Mouse (Mus musculus): Measurements from ENCODE around the gene Brms1. TPM values are rescaled to one million over a fixed set of nuclear protein-coding genes. Genes with fewer than 3 reads are reported as not detected.

Brms1 gene
- polyA plus RNA-seq, 1 experiment from 2014 or later = 84.2 TPM

DNA sequence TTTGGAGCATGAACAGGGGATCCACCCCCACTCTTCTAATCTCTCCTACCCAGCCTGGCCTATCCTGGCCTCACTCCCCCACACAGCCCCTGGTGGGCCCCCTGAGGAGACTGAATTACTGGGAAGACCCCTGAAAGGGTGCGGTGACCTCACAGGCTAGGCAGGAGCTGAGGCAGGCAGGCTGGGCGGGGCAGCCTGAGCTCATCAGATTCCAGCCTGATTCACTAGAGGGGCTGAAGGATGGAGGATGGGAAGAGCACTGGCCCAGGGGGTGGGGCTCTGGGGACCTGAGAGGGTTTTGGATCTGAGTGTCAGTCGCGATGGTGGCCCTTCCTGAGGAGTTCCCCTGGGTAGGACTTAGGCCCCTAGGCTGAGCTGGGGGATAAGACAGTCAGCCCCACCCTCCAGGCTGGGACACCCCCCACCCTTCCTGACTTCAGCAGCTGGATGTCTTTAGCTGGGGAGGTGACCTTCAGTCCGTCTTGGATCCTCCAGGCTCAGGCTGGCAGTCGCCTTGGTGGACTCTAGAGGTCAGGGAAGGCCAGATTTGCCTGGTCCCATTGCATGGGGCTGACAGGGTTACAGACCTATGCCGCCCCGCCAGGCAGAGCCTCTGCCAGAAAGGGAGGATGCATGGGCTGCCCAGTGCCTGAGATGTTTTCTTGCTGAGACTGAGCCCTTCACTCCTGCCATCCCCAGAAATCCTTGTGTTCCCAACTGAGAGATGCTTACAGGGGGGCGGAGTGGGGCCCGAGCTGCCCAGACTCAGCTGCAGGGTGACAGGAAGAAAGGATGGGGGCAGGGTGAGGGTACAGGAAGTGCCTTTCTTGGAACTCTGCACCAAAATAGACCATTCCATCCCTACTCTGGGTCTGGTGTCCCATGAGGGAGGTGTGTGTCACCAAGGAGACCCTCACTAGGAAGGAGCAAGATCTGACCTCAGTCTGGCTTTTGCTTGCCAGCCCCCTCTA is 17.9 kb downstream of the Brms1 start:
- Histone ChIP-seq H3K9me3 (no peaks in the 10 kb centered on the region), H3K27ac (peak overlapping the region; percentile 65), H3K27me3 (ENCODE audit: poor library complexity, severe bottlenecking) (peaks cover 15% of the 10 kb centered on the region), H3K4me1 (peaks cover 63% of the 10 kb centered on the region), H3K36me3 (replicated peaks) (no peaks in the 10 kb centered on the region), H3K4me3 (peak overlapping the region; percentile 20; the same call in 1 of the 2 replicates)
- WGBS = 13% methylated on average over 10 of the region's 10 CpGs
- DNase-seq (ENCODE audit: extremely low spot score, low spot score) = no peak

DNA sequence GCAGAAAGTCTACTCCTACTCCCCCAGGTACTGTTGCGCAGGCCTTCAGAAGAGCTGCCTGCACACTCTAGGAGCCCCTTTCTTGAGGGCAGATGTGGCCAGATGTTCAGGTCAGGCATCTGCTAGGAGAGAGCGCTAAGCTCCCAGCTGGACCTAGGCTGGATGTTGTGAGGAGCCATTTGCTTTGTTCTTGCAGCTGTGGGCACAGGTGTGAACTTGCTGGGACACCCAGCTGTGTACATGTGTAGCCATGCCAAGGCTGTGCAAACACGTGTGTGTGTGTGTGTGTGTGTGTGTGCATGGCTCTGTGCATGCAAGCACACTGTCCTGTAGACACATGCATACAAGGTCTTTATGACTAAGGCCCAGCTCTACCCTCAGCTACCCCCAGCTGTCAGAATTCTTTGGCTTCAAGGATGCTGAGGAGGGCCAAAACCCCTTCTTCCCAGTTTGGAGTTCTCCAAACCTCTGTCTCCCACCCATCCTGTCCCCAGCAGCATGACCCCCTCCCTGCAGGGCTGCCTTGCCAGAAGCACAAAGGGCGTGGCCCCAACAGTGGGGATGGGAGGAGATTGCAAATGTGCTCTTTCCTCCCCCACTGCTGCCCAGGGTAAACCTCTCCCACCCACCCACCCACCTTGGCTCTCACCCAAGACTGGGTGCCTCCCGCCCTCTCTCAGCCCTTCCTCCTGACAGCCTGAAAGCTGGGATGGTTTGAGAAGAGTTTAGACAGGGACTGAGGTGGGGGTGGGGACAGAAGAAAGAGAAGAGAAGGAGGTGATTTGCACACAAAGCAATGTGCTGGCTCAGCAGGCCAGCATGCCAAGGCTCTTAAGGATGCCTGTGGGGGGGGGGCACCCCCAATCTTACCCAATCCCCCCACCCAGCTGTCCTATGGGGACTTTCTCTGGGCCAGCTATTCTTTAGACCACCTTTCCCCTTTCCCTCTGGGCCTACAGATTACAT is 19.5 kb downstream of the Brms1 start:
- H3K4me3 ChIP-seq = no peak overlapping the region
- peaks cover 71% of the 10 kb centered on the region for H3K4me1 ChIP-seq
- no peak for DNase-seq (ENCODE audit: extremely low spot score, low spot score)
- H3K27ac ChIP-seq = peak overlapping the region; percentile 65
- no peaks in the 10 kb centered on the region for H3K36me3 ChIP-seq (replicated peaks)
- H3K9me3 ChIP-seq = no peaks in the 10 kb centered on the region
- peaks cover 19% of the 10 kb centered on the region for H3K27me3 ChIP-seq (ENCODE audit: poor library complexity, severe bottlenecking)
- WGBS = 42% methylated on average over 5 of the region's 5 CpGs

DNA sequence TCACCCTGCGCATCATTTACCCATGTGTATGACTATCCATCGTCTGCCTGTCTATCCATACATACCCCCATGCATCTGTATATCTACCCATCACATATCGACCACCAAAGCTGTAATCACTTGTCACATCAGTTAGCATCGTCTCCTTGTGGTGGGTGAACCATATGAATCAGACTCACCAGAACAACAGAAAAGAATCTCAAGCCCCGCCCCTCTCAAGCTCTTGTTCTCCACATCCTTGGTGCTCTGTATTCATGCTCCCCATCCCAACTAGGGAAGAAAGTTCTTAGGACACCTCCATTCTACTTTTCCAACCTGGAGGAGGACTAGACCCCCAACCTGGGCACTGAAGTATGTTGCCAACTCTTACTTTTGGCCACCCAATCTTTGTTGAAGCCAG is 20.9 kb downstream of the Brms1 start:
- H3K4me3 ChIP-seq = no peak overlapping the region
- H3K9me3 ChIP-seq = no peaks in the 10 kb centered on the region
- peaks cover 65% of the 10 kb centered on the region for H3K4me1 ChIP-seq
- DNase-seq (ENCODE audit: extremely low spot score, low spot score) = no peak
- WGBS = 86% methylated on average over 5 of the region's 5 CpGs
- H3K27ac ChIP-seq = no peak overlapping the region
- H3K27me3 ChIP-seq (ENCODE audit: poor library complexity, severe bottlenecking) = peaks cover 32% of the 10 kb centered on the region
- no peaks in the 10 kb centered on the region for H3K36me3 ChIP-seq (replicated peaks)

DNA sequence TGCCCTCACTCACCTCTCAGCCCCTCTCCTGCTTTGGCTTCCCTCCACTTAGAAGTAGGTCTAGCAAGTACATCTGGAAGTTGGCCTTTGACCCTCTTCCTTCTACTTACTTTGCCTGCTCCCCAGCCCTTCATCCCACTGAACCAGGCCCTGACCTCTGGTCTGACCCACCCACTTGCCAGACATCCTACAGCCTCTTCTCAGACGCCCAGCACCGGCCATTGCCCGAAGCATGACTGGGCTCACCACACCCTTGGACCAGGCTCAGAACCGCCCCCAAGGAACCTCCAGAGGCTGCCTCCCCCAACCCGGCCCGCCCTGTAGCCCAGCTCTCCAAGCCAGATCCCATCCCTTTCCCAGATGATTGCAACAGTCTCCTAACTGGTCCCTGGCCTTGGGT is 21.3 kb downstream of the Brms1 start:
- Histone ChIP-seq H3K36me3 (replicated peaks) (no peaks in the 10 kb centered on the region), H3K27me3 (ENCODE audit: poor library complexity, severe bottlenecking) (peaks cover 36% of the 10 kb centered on the region), H3K27ac (peak overlapping the region; percentile 62; the same call in 1 of the 2 replicates), H3K4me1 (peaks cover 67% of the 10 kb centered on the region), H3K4me3 (no peak overlapping the region), H3K9me3 (no peaks in the 10 kb centered on the region)
- no peak for DNase-seq (ENCODE audit: extremely low spot score, low spot score)
- 76% methylated on average over 6 of the region's 6 CpGs for WGBS

DNA sequence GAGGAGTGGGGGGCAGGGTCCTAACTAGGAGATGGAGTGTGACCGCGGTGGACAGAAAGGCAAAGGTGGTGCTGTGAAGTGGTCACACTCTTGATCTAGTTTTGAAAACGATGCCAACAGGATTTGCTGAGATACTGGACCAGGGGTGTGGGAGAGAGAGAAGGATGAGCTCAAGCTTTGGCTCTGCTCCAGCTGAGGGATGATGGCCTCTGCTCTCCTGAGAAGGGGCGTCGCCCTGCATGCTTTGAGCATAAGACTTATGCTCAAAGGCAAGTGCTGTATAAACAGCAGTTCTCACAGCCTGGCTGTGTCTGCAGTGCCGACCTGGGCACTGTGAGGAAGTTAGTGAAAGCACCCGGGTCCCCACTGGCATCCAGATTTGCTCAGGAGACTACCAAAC is 23.9 kb downstream of the Brms1 start:
- Histone ChIP-seq H3K4me3 (no peak overlapping the region), H3K36me3 (replicated peaks) (no peaks in the 10 kb centered on the region), H3K27ac (peak overlapping the region; percentile 20; the same call in 1 of the 2 replicates), H3K4me1 (peaks cover 69% of the 10 kb centered on the region), H3K27me3 (ENCODE audit: poor library complexity, severe bottlenecking) (peaks cover 52% of the 10 kb centered on the region), H3K9me3 (no peaks in the 10 kb centered on the region)
- 74% methylated on average over 7 of the region's 7 CpGs for WGBS
- DNase-seq (ENCODE audit: extremely low spot score, low spot score) = no peak

DNA sequence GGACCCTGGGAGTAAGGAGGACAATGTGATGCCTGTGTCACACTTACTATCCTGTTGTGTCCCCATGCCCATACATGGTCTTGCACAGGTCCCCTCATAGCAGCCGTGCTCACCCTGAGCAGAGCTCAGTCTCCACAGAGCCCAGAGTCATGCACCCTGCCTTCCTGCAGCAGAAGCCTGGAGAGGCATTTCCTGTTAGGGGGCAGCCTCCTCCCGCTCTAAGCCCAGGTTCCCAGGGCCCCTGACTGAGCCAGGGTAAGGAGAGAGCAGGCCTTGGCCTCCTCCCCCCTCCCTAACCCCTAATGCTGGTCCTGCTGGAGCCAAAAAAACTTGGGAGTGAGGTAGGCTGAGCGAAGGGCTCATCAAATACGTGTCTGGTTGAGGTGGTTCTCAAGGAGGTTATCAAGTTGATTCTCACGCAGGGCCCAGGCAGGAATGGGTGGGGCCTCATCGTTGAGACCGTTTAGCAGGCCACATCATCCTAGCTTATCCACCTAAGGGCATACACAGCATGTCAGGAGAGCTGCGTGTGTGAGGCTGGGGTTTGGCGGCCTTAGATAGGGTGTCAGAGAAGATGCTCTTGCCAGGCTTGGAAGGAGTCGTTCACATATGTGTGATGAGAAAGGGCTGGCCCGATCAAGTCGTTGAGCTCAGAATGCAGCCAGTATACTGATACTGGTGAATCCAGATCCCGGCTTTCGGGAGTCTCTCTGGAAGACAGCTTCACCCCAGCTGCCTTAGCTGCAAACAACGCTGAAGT is 26.1 kb downstream of the Brms1 start:
- peak overlapping the region; percentile 92 for H3K27ac ChIP-seq
- peak overlapping the region; percentile 61 for H3K4me3 ChIP-seq
- H3K4me1 ChIP-seq = peaks cover 72% of the 10 kb centered on the region
- H3K9me3 ChIP-seq = no peaks in the 10 kb centered on the region
- WGBS = 8% methylated on average over 15 of the region's 15 CpGs
- peaks cover 71% of the 10 kb centered on the region for H3K27me3 ChIP-seq (ENCODE audit: poor library complexity, severe bottlenecking)
- no peak for DNase-seq (ENCODE audit: extremely low spot score, low spot score)
- H3K36me3 ChIP-seq (replicated peaks) = no peaks in the 10 kb centered on the region

DNA sequence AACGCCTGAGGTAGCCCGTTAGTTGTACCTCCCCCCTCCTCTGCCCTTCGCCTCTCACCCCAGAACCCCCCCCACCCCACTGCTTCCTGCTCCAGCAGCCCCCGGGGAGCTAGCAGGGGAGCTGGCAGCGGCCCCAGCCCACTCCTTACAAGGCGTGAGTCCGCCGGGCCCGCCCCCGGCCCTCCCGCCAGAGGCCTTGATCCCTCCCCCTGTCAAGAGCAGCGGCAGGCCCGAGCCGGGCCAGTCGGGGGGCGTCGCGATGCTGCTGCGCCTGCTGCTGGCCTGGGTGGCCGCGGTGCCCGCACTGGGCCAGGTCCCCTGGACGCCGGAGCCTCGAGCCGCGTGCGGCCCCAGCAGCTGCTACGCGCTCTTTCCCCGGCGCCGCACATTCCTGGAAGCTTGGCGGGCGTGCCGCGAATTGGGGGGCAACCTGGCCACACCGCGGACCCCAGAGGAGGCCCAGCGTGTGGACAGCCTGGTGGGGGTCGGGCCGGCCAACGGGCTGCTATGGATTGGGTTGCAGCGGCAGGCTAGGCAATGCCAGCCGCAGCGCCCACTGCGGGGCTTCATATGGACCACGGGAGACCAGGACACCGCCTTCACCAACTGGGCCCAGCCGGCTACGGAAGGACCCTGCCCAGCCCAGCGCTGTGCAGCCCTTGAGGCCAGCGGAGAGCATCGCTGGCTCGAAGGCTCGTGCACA is 26.9 kb downstream of the Brms1 start, which contains the start of gene Cd248:
Cd248 (plus strand) TSS at position 212 of the 703 bp plus-strand sequence.
- H3K27ac ChIP-seq = peak within 1 kb of the TSS; percentile 92
- no peaks in the 10 kb centered on the region for H3K9me3 ChIP-seq
- peak within 1 kb of the TSS; percentile 61 for H3K4me3 ChIP-seq
- 2% methylated on average over 56 of the region's 56 CpGs for WGBS
- peaks cover 71% of the 10 kb centered on the region for H3K27me3 ChIP-seq (ENCODE audit: poor library complexity, severe bottlenecking)
- no peaks in the 10 kb centered on the region for H3K36me3 ChIP-seq (replicated peaks)
- DNase-seq (ENCODE audit: extremely low spot score, low spot score) = peak; percentile 59
- H3K4me1 ChIP-seq = peaks cover 72% of the 10 kb centered on the region

DNA sequence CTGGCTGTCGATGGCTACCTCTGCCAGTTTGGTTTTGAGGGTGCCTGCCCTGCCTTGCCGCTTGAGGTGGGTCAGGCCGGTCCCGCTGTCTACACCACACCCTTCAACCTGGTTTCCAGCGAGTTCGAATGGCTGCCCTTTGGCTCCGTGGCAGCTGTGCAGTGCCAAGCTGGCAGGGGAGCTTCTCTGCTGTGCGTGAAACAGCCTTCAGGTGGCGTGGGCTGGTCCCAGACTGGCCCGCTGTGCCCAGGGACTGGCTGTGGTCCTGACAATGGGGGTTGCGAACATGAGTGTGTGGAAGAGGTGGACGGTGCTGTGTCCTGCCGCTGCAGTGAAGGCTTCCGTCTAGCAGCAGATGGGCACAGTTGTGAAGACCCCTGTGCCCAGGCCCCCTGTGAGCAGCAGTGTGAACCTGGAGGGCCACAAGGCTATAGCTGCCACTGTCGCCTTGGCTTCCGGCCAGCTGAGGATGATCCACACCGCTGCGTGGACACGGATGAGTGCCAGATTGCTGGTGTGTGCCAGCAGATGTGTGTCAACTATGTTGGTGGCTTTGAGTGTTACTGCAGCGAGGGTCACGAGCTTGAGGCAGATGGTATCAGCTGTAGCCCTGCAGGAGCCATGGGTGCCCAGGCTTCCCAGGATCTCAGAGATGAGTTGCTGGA is 27.5 kb downstream of the Brms1 start:
- Histone ChIP-seq H3K27me3 (ENCODE audit: poor library complexity, severe bottlenecking) (peaks cover 72% of the 10 kb centered on the region), H3K36me3 (replicated peaks) (no peaks in the 10 kb centered on the region), H3K9me3 (no peaks in the 10 kb centered on the region), H3K4me1 (peaks cover 73% of the 10 kb centered on the region), H3K4me3 (peak overlapping the region; percentile 61), H3K27ac (peak overlapping the region; percentile 92)
- WGBS = 49% methylated on average over 21 of the region's 21 CpGs
- no peak for DNase-seq (ENCODE audit: extremely low spot score, low spot score)

DNA sequence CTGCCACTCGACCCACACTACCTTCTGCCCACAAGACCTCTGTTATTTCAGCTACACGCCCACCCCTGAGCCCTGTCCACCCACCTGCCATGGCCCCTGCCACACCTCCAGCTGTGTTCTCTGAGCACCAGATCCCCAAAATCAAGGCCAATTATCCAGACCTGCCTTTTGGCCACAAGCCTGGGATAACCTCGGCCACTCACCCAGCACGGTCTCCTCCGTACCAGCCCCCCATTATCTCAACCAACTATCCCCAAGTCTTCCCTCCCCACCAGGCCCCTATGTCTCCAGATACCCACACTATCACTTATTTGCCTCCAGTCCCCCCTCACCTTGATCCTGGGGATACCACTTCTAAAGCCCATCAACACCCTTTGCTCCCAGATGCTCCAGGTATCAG is 28.3 kb downstream of the Brms1 start:
- Histone ChIP-seq H3K4me1 (peaks cover 73% of the 10 kb centered on the region), H3K9me3 (no peaks in the 10 kb centered on the region), H3K4me3 (peak overlapping the region; percentile 61; the same call in 1 of the 2 replicates), H3K36me3 (replicated peaks) (no peaks in the 10 kb centered on the region), H3K27ac (peak overlapping the region; percentile 92; the same call in 1 of the 2 replicates), H3K27me3 (ENCODE audit: poor library complexity, severe bottlenecking) (peaks cover 78% of the 10 kb centered on the region)
- no peak for DNase-seq (ENCODE audit: extremely low spot score, low spot score)
- 90% methylated on average over 5 of the region's 5 CpGs for WGBS

DNA sequence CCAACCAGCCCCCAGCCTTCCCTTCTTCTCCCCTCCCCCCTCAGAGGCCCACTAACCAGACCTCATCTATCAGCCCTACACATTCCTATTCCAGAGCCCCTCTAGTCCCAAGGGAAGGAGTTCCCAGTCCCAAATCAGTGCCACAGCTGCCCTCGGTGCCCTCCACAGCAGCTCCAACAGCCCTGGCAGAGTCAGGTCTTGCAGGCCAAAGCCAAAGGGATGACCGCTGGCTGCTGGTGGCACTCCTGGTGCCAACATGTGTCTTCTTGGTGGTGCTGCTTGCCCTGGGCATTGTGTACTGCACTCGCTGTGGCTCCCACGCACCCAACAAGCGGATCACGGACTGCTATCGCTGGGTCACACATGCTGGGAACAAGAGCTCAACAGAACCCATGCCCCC is 28.8 kb downstream of the Brms1 start:
- Histone ChIP-seq H3K4me1 (peaks cover 69% of the 10 kb centered on the region), H3K36me3 (replicated peaks) (no peaks in the 10 kb centered on the region), H3K9me3 (no peaks in the 10 kb centered on the region), H3K27ac (peak overlapping the region; percentile 92), H3K27me3 (ENCODE audit: poor library complexity, severe bottlenecking) (peaks cover 81% of the 10 kb centered on the region), H3K4me3 (peak overlapping the region; percentile 61)
- 84% methylated on average over 7 of the region's 7 CpGs for WGBS
- DNase-seq (ENCODE audit: extremely low spot score, low spot score) = no peak

DNA sequence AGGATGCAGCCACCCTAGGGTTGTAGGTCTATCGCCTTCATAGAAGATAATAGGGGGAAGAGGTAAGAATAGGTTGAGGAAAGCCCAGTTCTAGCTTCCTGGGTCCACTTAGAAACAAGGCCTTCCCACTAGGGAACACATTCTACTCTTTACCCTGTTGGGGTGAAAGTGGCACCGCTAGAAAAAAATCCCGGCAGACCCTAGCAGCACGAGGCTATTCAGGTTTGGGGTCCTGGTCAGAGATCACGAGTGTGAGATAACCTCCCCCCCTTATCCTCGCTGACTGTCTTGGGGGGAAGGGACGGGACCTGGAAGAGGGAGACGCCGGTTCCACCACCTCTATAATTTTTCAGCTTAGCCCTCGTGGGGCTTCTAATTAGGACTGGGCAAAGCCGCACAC is 29.9 kb downstream of the Brms1 start:
- peak overlapping the region; percentile 92 for H3K27ac ChIP-seq
- peaks cover 75% of the 10 kb centered on the region for H3K27me3 ChIP-seq (ENCODE audit: poor library complexity, severe bottlenecking)
- H3K36me3 ChIP-seq (replicated peaks) = no peaks in the 10 kb centered on the region
- peak overlapping the region; percentile 61 for H3K4me3 ChIP-seq
- WGBS = 5% methylated on average over 11 of the region's 11 CpGs
- no peak for DNase-seq (ENCODE audit: extremely low spot score, low spot score)
- peaks cover 66% of the 10 kb centered on the region for H3K4me1 ChIP-seq
- H3K9me3 ChIP-seq = no peaks in the 10 kb centered on the region
